Mouse (Mus musculus): ENCODE results near the gene Bmf. TPM values are rescaled to one million over a fixed set of nuclear protein-coding genes. Genes with fewer than 3 reads are reported as not detected.

The Bmf gene
- polyA plus RNA-seq, 1 experiment = 0.88 TPM

DNA sequence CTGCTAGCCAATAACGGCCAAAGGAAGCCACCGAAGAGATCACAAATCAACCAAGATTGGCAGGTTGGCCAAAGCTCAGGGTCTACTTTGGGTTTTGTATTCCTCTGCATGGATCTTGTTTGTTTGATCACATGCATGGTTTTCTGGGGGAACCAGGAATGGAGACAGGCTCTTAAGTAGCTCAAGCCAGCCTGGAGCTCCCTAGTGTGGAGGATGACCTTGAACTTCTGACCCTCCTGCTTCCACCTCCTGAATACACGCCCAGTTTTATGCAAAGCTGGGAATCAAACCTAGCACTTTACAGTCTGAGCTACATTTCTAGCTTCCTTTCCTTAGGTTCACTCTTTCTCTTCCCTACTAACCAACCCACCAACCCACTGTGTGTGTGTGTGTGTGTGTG lies 64.1 kb downstream of the Bmf start:
- Histone ChIP-seq H3K27me3 (ENCODE audit: control insufficient read depth, insufficient read depth, low read length) (no peaks in the 10 kb centered on the region), H3K36me3 (ENCODE audit: control insufficient read depth, insufficient read depth, low read length) (no peaks in the 10 kb centered on the region), H3K4me1 (ENCODE audit: control insufficient read depth, insufficient read depth, low read length) (no peaks in the 10 kb centered on the region; the same call in 1 of the 2 replicates), H3K27ac (ENCODE audit: control insufficient read depth, insufficient read depth, low read depth, low read length) (no peak overlapping the region), H3K4me3 (ENCODE audit: control insufficient read depth, low read depth, low read length) (no peak overlapping the region)
- TF ChIP-seq CTCF (IDR thresholded peaks at IDR 0.05; ENCODE audit: control insufficient read depth, insufficient read depth, insufficient replicate concordance, low read depth, low read length) = no peak
- no peak for TF ChIP-seq POLR2A (IDR thresholded peaks at IDR 0.05; ENCODE audit: control insufficient read depth, low read depth, low read length)

GRCm38 (mm10) chr2:118484386-118484898 lies 65.0 kb downstream of the Bmf start:
- no peak overlapping the region for H3K4me3 ChIP-seq (ENCODE audit: control insufficient read depth, low read depth, low read length)
- no peaks in the 10 kb centered on the region for H3K36me3 ChIP-seq (ENCODE audit: control insufficient read depth, insufficient read depth, low read length)
- no peak overlapping the region for H3K27ac ChIP-seq (ENCODE audit: control insufficient read depth, insufficient read depth, low read depth, low read length)
- peaks cover 2% of the 10 kb centered on the region; the same call in 1 of the 2 replicates for H3K4me1 ChIP-seq (ENCODE audit: control insufficient read depth, insufficient read depth, low read length)
- TF ChIP-seq POLR2A (IDR thresholded peaks at IDR 0.05; ENCODE audit: control insufficient read depth, low read depth, low read length) (no peak), CTCF (IDR thresholded peaks at IDR 0.05; ENCODE audit: control insufficient read depth, insufficient read depth, insufficient replicate concordance, low read depth, low read length) (no peak)
- no peaks in the 10 kb centered on the region for H3K27me3 ChIP-seq (ENCODE audit: control insufficient read depth, insufficient read depth, low read length)

DNA sequence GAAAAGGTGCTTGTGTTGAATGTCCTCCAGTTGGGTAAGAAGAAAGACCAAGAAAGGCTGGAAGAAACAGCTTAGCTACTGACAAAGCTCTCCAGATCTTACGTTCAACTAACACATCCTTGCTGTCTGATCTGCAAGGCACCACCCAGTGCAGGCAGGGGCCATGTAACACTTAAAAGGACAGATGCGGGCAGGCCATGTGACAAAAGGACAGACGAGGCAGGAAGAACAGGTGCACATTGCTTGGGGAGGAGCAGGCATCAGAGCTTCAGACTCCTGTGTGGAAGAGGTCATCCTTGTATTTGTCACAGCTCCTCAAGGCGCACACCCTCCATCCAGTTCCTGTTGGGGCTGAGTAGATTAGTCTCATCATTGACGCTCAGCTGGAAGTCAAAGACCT lies 66.5 kb downstream of the Bmf start:
- Histone ChIP-seq H3K4me1 (ENCODE audit: control insufficient read depth, insufficient read depth, low read length) (peaks cover 5% of the 10 kb centered on the region), H3K27me3 (ENCODE audit: control insufficient read depth, insufficient read depth, low read length) (no peaks in the 10 kb centered on the region), H3K27ac (ENCODE audit: control insufficient read depth, insufficient read depth, low read depth, low read length) (no peak overlapping the region), H3K36me3 (ENCODE audit: control insufficient read depth, insufficient read depth, low read length) (no peaks in the 10 kb centered on the region), H3K4me3 (ENCODE audit: control insufficient read depth, low read depth, low read length) (no peak overlapping the region)
- TF ChIP-seq POLR2A (IDR thresholded peaks at IDR 0.05; ENCODE audit: control insufficient read depth, low read depth, low read length) = no peak
- no peak for TF ChIP-seq CTCF (IDR thresholded peaks at IDR 0.05; ENCODE audit: control insufficient read depth, insufficient read depth, insufficient replicate concordance, low read depth, low read length)

DNA sequence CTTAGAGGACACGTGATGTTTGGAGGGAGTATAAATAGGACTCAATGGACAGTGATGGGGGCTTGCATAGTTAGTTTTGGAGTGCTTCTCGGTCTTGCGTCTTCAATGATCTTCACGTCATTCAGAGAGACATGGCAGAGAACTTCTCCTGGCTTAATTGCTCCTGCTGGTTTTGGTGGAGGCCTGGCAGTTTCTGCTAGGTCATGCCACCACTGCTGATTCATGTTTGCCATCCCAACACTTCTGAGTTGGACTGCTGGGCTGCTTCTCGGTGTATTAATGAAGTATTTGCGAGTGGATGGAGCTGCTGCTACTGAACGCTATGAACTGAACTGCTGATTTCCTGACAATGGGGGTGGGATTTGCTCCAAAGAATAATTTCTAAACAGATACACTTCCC lies 68.6 kb downstream of the Bmf start:
- TF ChIP-seq CTCF (IDR thresholded peaks at IDR 0.05; ENCODE audit: control insufficient read depth, insufficient read depth, insufficient replicate concordance, low read depth, low read length) (no peak), POLR2A (IDR thresholded peaks at IDR 0.05; ENCODE audit: control insufficient read depth, low read depth, low read length) (no peak)
- no peaks in the 10 kb centered on the region for H3K36me3 ChIP-seq (ENCODE audit: control insufficient read depth, insufficient read depth, low read length)
- H3K4me1 ChIP-seq (ENCODE audit: control insufficient read depth, insufficient read depth, low read length) = peaks cover 5% of the 10 kb centered on the region
- H3K27me3 ChIP-seq (ENCODE audit: control insufficient read depth, insufficient read depth, low read length) = no peaks in the 10 kb centered on the region
- no peak overlapping the region for H3K4me3 ChIP-seq (ENCODE audit: control insufficient read depth, low read depth, low read length)
- no peak overlapping the region for H3K27ac ChIP-seq (ENCODE audit: control insufficient read depth, insufficient read depth, low read depth, low read length)

DNA sequence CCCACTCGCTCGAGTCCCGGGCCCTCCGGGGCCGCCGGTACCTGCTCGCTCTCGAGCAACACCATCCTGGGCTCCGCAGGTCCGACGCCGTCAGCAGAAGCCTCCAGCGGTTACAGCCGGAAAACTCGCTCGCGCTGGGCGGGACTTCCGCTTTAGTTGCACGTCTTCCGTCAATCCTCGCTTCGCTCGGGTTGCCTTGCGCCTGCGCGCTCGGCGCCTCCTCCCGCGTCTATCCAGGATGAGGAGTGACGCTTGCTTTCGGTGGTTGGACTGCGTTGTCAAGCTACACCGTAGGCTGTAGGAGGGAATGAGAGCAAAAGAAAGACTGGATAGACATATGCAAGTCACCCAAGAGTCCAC lies 70.0 kb downstream of the Bmf start, which contains the start of gene Srp14:
Gene Srp14 (minus strand): TSS at position 162 of the 360 bp plus-strand sequence.
- H3K27me3 ChIP-seq (ENCODE audit: control insufficient read depth, insufficient read depth, low read length) = no peaks in the 10 kb centered on the region
- TF ChIP-seq CTCF (IDR thresholded peaks at IDR 0.05; ENCODE audit: control insufficient read depth, insufficient read depth, insufficient replicate concordance, low read depth, low read length) (no peak; the same call in 1 of the 2 replicates), POLR2A (IDR thresholded peaks at IDR 0.05; ENCODE audit: control insufficient read depth, low read depth, low read length) (peak; percentile 99)
- peak within 1 kb of the TSS; percentile 97 for H3K4me3 ChIP-seq (ENCODE audit: control insufficient read depth, low read depth, low read length)
- H3K36me3 ChIP-seq (ENCODE audit: control insufficient read depth, insufficient read depth, low read length) = no peaks in the 10 kb centered on the region
- peak within 1 kb of the TSS; percentile 94 for H3K27ac ChIP-seq (ENCODE audit: control insufficient read depth, insufficient read depth, low read depth, low read length)
- H3K4me1 ChIP-seq (ENCODE audit: control insufficient read depth, insufficient read depth, low read length) = peaks cover 5% of the 10 kb centered on the region

DNA sequence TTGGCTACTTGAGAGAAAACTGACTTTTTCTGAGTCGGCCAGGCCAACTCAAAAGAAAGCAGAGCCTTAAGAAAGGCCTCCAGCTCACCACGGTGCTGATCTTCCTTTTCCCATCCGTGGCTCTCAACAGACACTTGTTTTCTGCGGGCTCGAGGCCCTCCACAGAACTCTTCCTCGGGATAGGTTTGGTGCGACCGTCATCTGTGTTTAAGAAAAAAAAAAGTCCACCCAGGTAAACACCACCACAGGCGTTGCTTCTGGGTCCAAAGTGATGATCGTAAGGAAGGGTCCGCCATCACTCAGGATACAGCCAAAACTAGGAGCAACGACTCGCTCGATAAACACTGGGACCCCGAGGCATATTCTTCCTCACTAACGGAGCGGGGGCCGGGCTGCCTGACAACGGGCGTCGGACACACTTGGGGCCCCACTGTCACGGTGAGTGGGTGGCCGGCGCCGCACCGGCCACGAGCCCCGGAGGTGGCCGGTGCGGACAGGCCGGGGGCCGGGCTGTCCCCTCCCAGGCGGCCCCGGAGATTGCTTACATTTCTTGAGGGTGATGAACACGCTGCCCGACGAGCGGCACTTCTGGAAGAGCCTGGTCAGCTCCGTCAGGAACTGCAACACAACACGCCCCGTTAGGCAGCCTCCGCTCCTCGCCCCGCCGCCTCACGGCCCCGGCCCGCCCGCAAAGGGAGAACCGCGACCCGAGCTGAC lies 70.5 kb downstream of the Bmf start:
- Histone ChIP-seq H3K36me3 (ENCODE audit: control insufficient read depth, insufficient read depth, low read length) (no peaks in the 10 kb centered on the region), H3K27ac (ENCODE audit: control insufficient read depth, insufficient read depth, low read depth, low read length) (peak overlapping the region; percentile 94), H3K4me1 (ENCODE audit: control insufficient read depth, insufficient read depth, low read length) (peaks cover 5% of the 10 kb centered on the region), H3K4me3 (ENCODE audit: control insufficient read depth, low read depth, low read length) (peak overlapping the region; percentile 97), H3K27me3 (ENCODE audit: control insufficient read depth, insufficient read depth, low read length) (no peaks in the 10 kb centered on the region)
- TF ChIP-seq CTCF (IDR thresholded peaks at IDR 0.05; ENCODE audit: control insufficient read depth, insufficient read depth, insufficient replicate concordance, low read depth, low read length) (no peak), POLR2A (IDR thresholded peaks at IDR 0.05; ENCODE audit: control insufficient read depth, low read depth, low read length) (no peak)

Other genes with a start within 250 kb of the Bmf start
- gene Gpr176, start 176.3 kb downstream of the Bmf start, polyA plus RNA-seq (2012; rRNA removed) = 0.32 and 0.36 TPM in 2 replicates
- gene Eif2ak4, start 161.1 kb downstream of the Bmf start, polyA plus RNA-seq (2012; rRNA removed) = 4.1 and 4.5 TPM in 2 replicates
- gene Srp14, start 70.0 kb downstream of the Bmf start, polyA plus RNA-seq (2012; rRNA removed) = 159 and 160 TPM in 2 replicates
- 18.4 and 20.0 TPM in 2 replicates for gene Bub1b, start 48.5 kb upstream of the Bmf start, polyA plus RNA-seq (2012; rRNA removed)
- 6.2 and 7.6 TPM in 2 replicates for gene Pak6, start 113.6 kb upstream of the Bmf start, polyA plus RNA-seq (2012; rRNA removed)
- gene Ankrd63, start 154.3 kb upstream of the Bmf start, polyA plus RNA-seq (2012; rRNA removed) = 1.8 and 1.9 TPM in 2 replicates
- gene Plcb2, start 178.8 kb upstream of the Bmf start, polyA plus RNA-seq (2012; rRNA removed) = 17.6 and 17.9 TPM in 2 replicates
- 12.6 and 13.4 TPM in 2 replicates for gene Inafm2, start 196.1 kb upstream of the Bmf start, polyA plus RNA-seq (2012; rRNA removed)
- 0.80 and 0.85 TPM in 2 replicates for gene Ccdc9b, start 213.0 kb upstream of the Bmf start, polyA plus RNA-seq (2012; rRNA removed)
- 0.49 and 1.1 TPM in 2 replicates for gene Phgr1, start 223.1 kb upstream of the Bmf start, polyA plus RNA-seq (2012; rRNA removed)
- gene Disp2, start 230.0 kb upstream of the Bmf start, polyA plus RNA-seq (2012; rRNA removed) = 0.28 and 0.77 TPM in 2 replicates